Mouse (Mus musculus): ENCODE measurements around the gene Slc5a6.
A peak's percentile ranks its signal among the peaks of the same experiment; 100 is the strongest.

Slc5a6 gene

GRCm38 (mm10) chr5:31048763-31049641, at the start of gene Slc5a6:
TSS of gene Slc5a6 (minus strand) at chr5:31048924.
- DNase-seq, result peak; percentile 38 to 57

- no peak for DNase-seq
Observed at GRCm38 (mm10) chr5:31095711-31096480, 47.2 kb upstream of the Slc5a6 start.

DNA sequence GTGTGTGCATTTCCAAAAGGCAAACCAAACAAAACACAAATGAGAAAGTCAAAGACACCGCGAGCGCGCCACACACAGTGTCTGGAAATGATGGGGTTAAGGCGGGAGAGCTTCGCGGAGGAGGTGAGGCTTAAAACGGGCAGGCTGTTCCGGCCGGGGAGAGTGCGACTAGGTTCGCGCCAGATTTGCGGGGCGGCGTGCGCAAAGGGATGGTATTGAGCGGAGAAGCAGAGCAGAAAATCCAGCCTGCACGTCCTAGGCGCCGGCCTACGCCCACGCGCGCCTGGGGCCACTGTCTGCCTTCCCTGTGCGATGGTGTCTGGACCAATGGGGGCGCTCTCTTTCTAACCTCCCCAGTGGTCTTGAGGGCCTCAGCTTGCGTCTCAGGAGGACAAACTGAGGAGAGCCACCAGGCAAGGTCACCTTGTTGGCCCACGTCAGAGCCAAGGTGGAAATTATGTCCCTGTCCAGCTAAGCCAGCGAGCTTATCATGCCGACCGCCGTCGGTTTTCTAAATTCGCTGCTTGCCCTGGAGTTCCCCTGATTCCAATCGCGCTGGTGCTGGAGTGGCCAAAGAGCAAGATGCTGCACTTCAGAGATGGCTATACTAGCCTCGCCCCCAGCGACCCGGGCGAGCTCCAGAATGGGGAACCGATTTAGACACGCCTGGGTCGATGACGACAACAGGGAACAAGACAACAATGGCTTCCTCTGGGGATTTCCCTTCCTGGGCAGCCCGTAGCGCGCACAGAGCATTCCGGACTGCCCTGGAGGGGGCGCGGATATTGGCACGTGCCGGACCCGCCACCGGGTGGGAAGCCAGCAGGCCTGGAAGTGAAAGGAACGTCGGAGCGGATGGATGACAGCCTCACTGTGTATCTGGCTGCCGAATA, 46.3 kb upstream of the Slc5a6 start:
- DNase-seq, result peak; percentile 85 to 88

DNA sequence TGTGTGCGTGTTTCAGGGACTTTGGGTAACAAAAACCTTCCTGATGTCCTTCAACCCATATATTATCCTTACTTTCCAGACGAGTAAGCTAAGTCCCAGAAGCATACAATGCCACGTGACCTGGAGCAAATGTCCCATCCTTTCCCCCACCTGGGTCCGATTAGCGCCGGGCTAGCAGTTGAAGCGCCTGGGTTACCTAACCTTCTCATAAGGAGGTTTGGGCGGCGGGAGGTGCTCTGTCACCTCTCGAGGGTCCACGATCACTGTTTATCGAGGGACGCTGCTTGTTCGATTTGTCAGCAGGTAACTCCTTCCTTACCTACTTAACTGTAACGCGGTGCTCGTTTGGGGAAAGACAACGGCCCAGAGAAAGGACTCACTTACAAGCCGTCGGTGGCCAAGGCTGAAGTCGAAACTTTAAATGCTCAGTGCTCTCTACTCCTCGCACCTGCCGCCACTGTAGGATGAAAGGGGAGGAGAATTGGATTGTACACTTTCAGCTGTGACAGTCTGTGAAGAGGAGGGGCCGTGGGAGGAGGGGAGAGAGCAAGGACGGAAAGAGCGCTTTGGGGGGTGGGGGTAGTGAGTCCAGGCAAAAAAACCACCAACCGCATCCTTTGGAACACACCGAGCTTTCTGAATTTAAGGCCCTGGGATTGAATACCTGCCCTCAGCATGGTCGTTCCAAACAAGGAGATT, 45.5 kb upstream of the Slc5a6 start:
- no peak for DNase-seq

- DNase-seq, result peak; percentile 48
Observed at GRCm38 (mm10) chr5:31093151-31094041, 44.7 kb upstream of the Slc5a6 start.

DNA sequence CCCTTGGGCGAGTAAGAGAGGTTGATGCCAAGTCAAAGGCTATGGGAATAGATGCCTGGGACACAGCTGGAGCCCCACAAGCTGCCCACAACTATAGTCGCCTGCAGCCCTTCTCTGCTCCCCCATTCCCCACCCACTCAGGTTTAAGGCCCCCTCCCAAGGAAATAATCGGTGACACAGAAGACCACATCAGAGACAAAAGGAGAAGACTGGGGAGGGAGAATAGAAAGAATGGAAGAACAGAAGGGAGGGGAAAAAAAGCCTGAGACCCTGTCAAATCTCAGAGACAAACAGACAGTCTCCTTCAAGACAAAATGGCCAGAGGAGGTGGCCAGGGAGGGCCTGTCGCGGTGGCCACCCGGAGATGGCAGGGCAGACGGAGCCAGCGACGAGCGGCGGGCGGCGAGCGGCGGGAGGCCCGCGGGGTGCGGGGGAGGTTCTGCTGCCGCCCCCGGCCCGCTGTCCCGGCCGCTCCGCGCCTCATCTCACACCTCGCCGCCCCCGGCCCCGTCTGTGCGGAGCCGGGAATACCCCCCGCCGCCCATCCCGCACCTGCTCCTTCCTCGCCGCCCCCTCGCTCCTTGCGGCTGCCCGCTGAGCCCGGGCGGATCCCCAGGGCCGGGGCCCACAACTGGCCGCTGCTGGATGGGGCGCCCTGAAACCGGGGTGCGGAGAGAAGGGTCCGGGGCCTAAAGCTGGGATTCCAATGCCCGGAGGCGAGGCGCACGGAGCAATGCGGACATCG, 43.7 kb upstream of the Slc5a6 start:
- DNase-seq, result no peak

- no peak for DNase-seq
Observed at GRCm38 (mm10) chr5:31087131-31087530, 38.4 kb upstream of the Slc5a6 start.

- DNase-seq, result no peak
Observed at GRCm38 (mm10) chr5:31086606-31087005, 37.9 kb upstream of the Slc5a6 start.

DNA sequence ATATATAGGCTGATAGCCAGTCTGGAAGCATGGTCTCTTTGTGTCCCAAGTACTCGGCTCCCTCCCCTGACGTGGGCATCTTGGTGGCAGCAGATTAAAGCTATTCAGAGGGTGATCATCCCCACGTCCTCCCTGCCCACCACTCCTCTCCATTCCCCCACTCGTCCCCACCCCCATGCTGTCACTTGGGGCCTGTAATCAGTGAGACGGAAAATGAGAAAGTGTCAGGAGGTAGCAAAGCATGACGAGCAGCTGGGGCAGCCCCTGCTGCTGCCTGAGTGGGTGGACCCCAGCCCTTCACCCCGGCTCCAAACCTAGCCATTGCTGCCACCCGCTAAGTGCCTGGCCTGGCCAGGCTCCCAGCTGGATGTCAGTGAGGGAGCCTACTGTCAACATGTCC, 35.2 kb upstream of the Slc5a6 start:
- DNase-seq, result peak in 1 of 2 experiments; percentile 22

DNA sequence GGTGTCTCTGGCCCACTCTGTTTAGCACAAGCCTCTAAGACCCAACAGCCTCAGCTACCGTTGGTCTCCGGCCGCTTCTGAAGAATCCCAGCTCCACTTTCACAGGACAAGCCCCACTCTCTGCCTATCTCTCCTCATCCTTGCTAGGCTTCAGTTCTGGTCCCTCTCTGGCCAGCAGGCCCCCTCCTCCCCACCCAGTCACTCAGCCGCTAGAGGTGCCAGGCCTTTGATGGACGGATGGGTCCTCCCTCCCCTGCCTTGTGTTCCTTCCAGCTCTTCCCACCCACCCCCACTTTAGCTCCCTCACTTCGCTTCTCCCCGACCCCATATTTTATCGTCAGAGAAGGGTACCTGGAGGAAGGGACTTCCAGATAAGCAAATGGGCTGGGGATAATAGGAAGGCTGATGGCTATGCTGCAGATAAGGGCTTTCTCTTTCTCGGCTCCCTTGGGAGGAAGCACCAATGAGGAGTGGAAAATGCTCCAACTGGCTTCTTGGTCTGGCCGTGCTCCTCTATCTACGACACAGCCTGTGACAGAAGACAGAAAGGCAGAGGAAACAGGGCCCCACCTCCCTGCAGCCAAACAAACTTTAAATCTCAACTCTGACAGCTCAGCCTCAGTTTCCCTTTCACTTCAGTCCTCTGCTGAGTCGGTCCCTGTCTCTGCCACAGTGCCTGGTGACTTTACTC, 34.4 kb upstream of the Slc5a6 start:
- peak in 1 of 2 experiments; percentile 27 for DNase-seq

GRCm38 (mm10) chr5:31082355-31082754, 33.6 kb upstream of the Slc5a6 start:
- peak; percentile 66 to 78 for DNase-seq

DNA sequence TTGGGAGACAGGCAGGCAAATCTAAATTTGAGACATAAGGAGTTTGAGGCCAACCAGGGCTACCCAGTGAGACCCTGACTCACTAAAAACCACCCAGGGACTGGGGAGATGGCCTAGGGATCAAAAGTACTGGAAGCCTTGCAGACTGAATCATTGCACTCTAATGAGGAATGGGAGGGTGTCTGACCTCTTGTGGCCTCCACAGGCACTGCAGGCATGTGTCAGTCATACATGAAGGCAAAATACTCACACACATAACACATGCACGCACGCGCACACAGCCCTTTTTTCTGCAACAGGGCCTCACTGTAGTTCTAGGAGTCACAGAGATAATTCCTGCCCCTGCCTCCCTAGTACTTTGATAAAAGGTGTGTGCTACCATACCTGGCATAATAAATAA, 32.7 kb upstream of the Slc5a6 start:
- DNase-seq, result peak; percentile 53 to 60

DNA sequence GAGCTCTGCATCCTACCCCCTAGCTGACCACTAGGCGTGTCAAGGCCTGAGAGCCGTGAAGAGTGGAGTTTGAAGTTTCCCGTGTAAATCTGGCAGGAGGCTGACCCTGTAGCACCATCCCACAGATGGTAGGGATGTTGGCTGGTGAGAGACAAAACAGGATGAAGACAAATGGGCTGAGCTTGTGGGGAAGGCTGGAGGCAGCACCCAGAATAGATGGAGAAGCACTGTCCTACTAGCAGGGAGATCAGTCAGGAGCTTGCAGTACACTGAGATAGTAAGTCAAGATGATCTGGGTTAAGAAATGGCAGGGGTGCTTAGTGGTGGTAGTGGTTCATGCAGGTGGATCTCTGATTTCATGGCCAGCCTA, 32.1 kb upstream of the Slc5a6 start:
- DNase-seq, result no peak

GRCm38 (mm10) chr5:31080059-31080794, 31.5 kb upstream of the Slc5a6 start:
- DNase-seq, result peak in 1 of 2 experiments; percentile 51

DNA sequence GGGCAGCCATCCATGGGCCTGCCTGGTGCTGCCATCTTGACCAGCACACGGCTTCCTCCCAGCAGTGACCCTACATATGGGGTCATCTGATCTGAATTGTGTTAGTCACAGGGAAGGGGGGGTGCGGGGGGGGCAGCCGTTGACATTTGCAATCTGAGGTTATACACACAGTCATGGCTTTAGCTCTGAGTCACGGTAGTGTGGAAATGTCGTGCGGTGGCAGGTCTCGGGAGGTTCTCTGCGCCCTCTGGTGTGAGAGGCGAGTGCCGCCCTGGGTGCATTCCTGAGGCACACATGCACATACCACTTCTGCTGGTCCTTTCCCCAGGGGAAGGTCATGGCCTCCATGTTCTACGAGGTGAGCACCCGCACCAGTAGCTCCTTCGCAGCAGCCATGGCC, 27.6 kb upstream of the Slc5a6 start:
- no peak for DNase-seq

- no peak for DNase-seq
Observed at GRCm38 (mm10) chr5:31073176-31073575, 24.5 kb upstream of the Slc5a6 start.

- DNase-seq, result no peak
Observed at GRCm38 (mm10) chr5:31071821-31072220, 23.1 kb upstream of the Slc5a6 start.

GRCm38 (mm10) chr5:31071059-31071458, 22.3 kb upstream of the Slc5a6 start:
- DNase-seq, result no peak

- DNase-seq, result no peak
Observed at GRCm38 (mm10) chr5:31069810-31070209, 21.1 kb upstream of the Slc5a6 start.

All from lung, postnatal 4 days (tissue).